Mouse (Mus musculus): ENCODE results near the gene Cd40lg. TPM values are rescaled to one million over a fixed set of nuclear protein-coding genes. Genes with fewer than 3 reads are reported as not detected.

Cd40lg gene
- total and polyA plus RNA-seq, 3 experiments, result 0.19 to 0.21 TPM; not detected in 1

GRCm38 (mm10) chrX:57238572-57238971 lies 26.6 kb downstream of the Cd40lg start:
- Histone ChIP-seq H3K79me2 (replicated peaks; ENCODE audit: control insufficient read depth, extremely low read depth, insufficient read depth, poor library complexity, severe bottlenecking) (no peaks in the 10 kb centered on the region), H3K9ac (ENCODE audit: insufficient read depth, low read depth) (no peak overlapping the region), H3K4me1 (ENCODE audit: control insufficient read depth in 1 of 2, insufficient read depth in 2 of 2) (no peaks in the 10 kb centered on the region), H3K4me3 (replicated peaks in 1 of 3; ENCODE audit: low read depth in 2 of 3, low read length in 2 of 3, poor library complexity in 1 of 3) (no peak overlapping the region), H3K27ac (ENCODE audit: insufficient read depth, low read depth) (no peak overlapping the region), H3K36me3 (replicated peaks in 1 of 2; ENCODE audit: control insufficient read depth in 1 of 2, insufficient read depth in 1 of 2, low read length in 1 of 2) (peaks cover 29 to 69% of the 10 kb centered on the region in 2 experiments), H3K4me2 (ENCODE audit: insufficient read depth, low read depth, poor library complexity, severe bottlenecking) (no peak overlapping the region), H3K27me3 (replicated peaks) (no peaks in the 10 kb centered on the region), H3K9me3 (replicated peaks; ENCODE audit: low read length) (peaks cover 4% of the 10 kb centered on the region)
- in situ Hi-C loops (cut with MboI; ENCODE audit: low pct_ligation_motif_present, low pct_unique_long_range_greater_than_20kb, low sequenced_read_pairs), result no loop called here
- DNase-seq (ENCODE audit: extremely low read depth), result no peak
- TF ChIP-seq JUN (IDR thresholded peaks at IDR 0.05; ENCODE audit: insufficient read depth, low read depth, low read length), result no peak
- no peak for TF ChIP-seq BHLHE40 (IDR thresholded peaks at IDR 0.05; ENCODE audit: low read depth, low read length)
- dilution Hi-C loops (cut with MboI; ENCODE audit: extremely low pct_ligation_motif_present, extremely low pct_unique_long_range_greater_than_20kb, low sequenced_read_pairs), result no loop called here

GRCm38 (mm10) chrX:57253329-57254055 lies 41.5 kb downstream of the Cd40lg start:
- H3K4me1 ChIP-seq (ENCODE audit: control insufficient read depth in 1 of 2, insufficient read depth in 2 of 2), result no peaks in the 10 kb centered on the region
- DNase-seq (ENCODE audit: extremely low read depth), result no peak
- no peak overlapping the region for H3K27ac ChIP-seq (ENCODE audit: insufficient read depth, low read depth)
- in situ Hi-C loops (cut with MboI; ENCODE audit: low pct_ligation_motif_present, low pct_unique_long_range_greater_than_20kb, low sequenced_read_pairs), result no loop called here
- no peak overlapping the region for H3K4me2 ChIP-seq (ENCODE audit: insufficient read depth, low read depth, poor library complexity, severe bottlenecking)
- peaks cover 28 to 51% of the 10 kb centered on the region in 2 experiments for H3K36me3 ChIP-seq (replicated peaks in 1 of 2; ENCODE audit: control insufficient read depth in 1 of 2, insufficient read depth in 1 of 2, low read length in 1 of 2)
- H3K79me2 ChIP-seq (replicated peaks; ENCODE audit: control insufficient read depth, extremely low read depth, insufficient read depth, poor library complexity, severe bottlenecking), result no peaks in the 10 kb centered on the region
- H3K9me3 ChIP-seq (replicated peaks; ENCODE audit: low read length), result no peaks in the 10 kb centered on the region
- no peak overlapping the region for H3K9ac ChIP-seq (ENCODE audit: insufficient read depth, low read depth)
- no peak overlapping the region for H3K4me3 ChIP-seq (replicated peaks in 1 of 3; ENCODE audit: low read depth in 2 of 3, low read length in 2 of 3, poor library complexity in 1 of 3)
- no peak for TF ChIP-seq ETS1 (conservative IDR thresholded peaks at IDR 0.05; ENCODE audit: low read depth, low read length)
- TF ChIP-seq JUND (conservative IDR thresholded peaks at IDR 0.05; ENCODE audit: low read depth, low read length), result no peak
- TF ChIP-seq ZKSCAN1 (IDR thresholded peaks at IDR 0.05; ENCODE audit: borderline replicate concordance, low read depth, low read length), result no peak
- TF ChIP-seq MEF2A (IDR thresholded peaks at IDR 0.05; ENCODE audit: borderline replicate concordance, low read depth, low read length), result no peak
- TF ChIP-seq USF1 (IDR thresholded peaks at IDR 0.05; ENCODE audit: low read depth, low read length), result no peak
- no peak for TF ChIP-seq MAX (IDR thresholded peaks at IDR 0.05; ENCODE audit: low read length)
- no peak for TF ChIP-seq IRF4 (IDR thresholded peaks at IDR 0.05; ENCODE audit: low read depth, low read length)
- TF ChIP-seq JUN (IDR thresholded peaks at IDR 0.05; ENCODE audit: insufficient read depth, low read depth, low read length), result no peak
- TF ChIP-seq BHLHE40 (IDR thresholded peaks at IDR 0.05; ENCODE audit: low read depth, low read length), result no peak
- dilution Hi-C loops (cut with MboI; ENCODE audit: extremely low pct_ligation_motif_present, extremely low pct_unique_long_range_greater_than_20kb, low sequenced_read_pairs), result no loop called here
- no peaks in the 10 kb centered on the region for H3K27me3 ChIP-seq (replicated peaks)

- dilution Hi-C loops (cut with MboI; ENCODE audit: extremely low pct_ligation_motif_present, extremely low pct_unique_long_range_greater_than_20kb, low sequenced_read_pairs) (no loop called here), in situ Hi-C loops (cut with MboI; ENCODE audit: low pct_ligation_motif_present, low pct_unique_long_range_greater_than_20kb, low sequenced_read_pairs) (no loop called here)
- H3K4me1 ChIP-seq (ENCODE audit: control insufficient read depth in 1 of 2, insufficient read depth in 2 of 2), result peaks cover 3 to 41% of the 10 kb centered on the region in 2 experiments; a peak in 3 of 4 replicates
- H3K4me3 ChIP-seq (replicated peaks in 1 of 3; ENCODE audit: low read depth in 2 of 3, low read length in 2 of 3, poor library complexity in 1 of 3), result no peak overlapping the region
- peak overlapping the region; percentile 36; the same call in 1 of the 2 replicates for H3K27ac ChIP-seq (ENCODE audit: insufficient read depth, low read depth)
- no peak overlapping the region for H3K4me2 ChIP-seq (ENCODE audit: insufficient read depth, low read depth, poor library complexity, severe bottlenecking)
- peak; percentile 74 for DNase-seq (ENCODE audit: extremely low read depth)
- H3K27me3 ChIP-seq (replicated peaks), result no peaks in the 10 kb centered on the region
- no peak overlapping the region for H3K9ac ChIP-seq (ENCODE audit: insufficient read depth, low read depth)
- TF ChIP-seq KAT2A (IDR thresholded peaks at IDR 0.05; ENCODE audit: insufficient replicate concordance, low read length) (no peak), SIN3A (IDR thresholded peaks at IDR 0.05; ENCODE audit: low read length) (no peak), CTCF (conservative IDR thresholded peaks at IDR 0.05 in 1 of 2, IDR thresholded peaks at IDR 0.05 in 1 of 2; ENCODE audit: low read depth in 2 of 2, low read length in 2 of 2) (peak; percentile 28 to 68; a peak in 3 of 4 replicates), RAD21 (IDR thresholded peaks at IDR 0.05; ENCODE audit: low read depth, low read length) (peak; percentile 70), JUN (IDR thresholded peaks at IDR 0.05; ENCODE audit: insufficient read depth, low read depth, low read length) (no peak), ELF1 (IDR thresholded peaks at IDR 0.05; ENCODE audit: low read depth, low read length) (no peak), CHD1 (IDR thresholded peaks at IDR 0.05; ENCODE audit: low read depth, low read length) (no peak), EP300 (IDR thresholded peaks at IDR 0.05; ENCODE audit: low read length) (peak; percentile 14), TBP (conservative IDR thresholded peaks at IDR 0.05; ENCODE audit: low read depth, low read length) (no peak), BHLHE40 (IDR thresholded peaks at IDR 0.05; ENCODE audit: low read depth, low read length) (peak; percentile 56), SMC3 (IDR thresholded peaks at IDR 0.05; ENCODE audit: low read depth, low read length) (peak; percentile 54), MXI1 (IDR thresholded peaks at IDR 0.05; ENCODE audit: low read depth, low read length) (no peak), JUND (conservative IDR thresholded peaks at IDR 0.05; ENCODE audit: low read depth, low read length) (peak; percentile 38; the same call in 1 of the 2 replicates), ZKSCAN1 (IDR thresholded peaks at IDR 0.05; ENCODE audit: borderline replicate concordance, low read depth, low read length) (no peak), HCFC1 (IDR thresholded peaks at IDR 0.05; ENCODE audit: low read depth, low read length) (no peak)
- no peaks in the 10 kb centered on the region for H3K9me3 ChIP-seq (replicated peaks; ENCODE audit: low read length)
- peaks cover 13 to 30% of the 10 kb centered on the region in 2 experiments for H3K36me3 ChIP-seq (replicated peaks in 1 of 2; ENCODE audit: control insufficient read depth in 1 of 2, insufficient read depth in 1 of 2, low read length in 1 of 2)
- no peaks in the 10 kb centered on the region; the same call in 1 of the 2 replicates for H3K79me2 ChIP-seq (replicated peaks; ENCODE audit: control insufficient read depth, extremely low read depth, insufficient read depth, poor library complexity, severe bottlenecking)
Observed at GRCm38 (mm10) chrX:57260744-57261143, 48.8 kb downstream of the Cd40lg start.
